Mouse (Mus musculus): Measurements from ENCODE around the gene Six2. TPM values are rescaled to one million over a fixed set of nuclear protein-coding genes. Genes with fewer than 3 reads are reported as not detected.

Six2 gene
- polyA plus RNA-seq, 1 experiment from 2014 or later, result 0.05 TPM

- H3K4me3 ChIP-seq (ENCODE audit: low read depth, low read length), result no peak overlapping the region
- H3K9me3 ChIP-seq (ENCODE audit: control insufficient read depth), result no peaks in the 10 kb centered on the region
- 0 out of 2 replicates have a peak, but pooled peaks cover 2% of the 10 kb centered on the region for H3K4me1 ChIP-seq (replicated peaks; ENCODE audit: control insufficient read depth, insufficient read depth, low read length)
- ATAC-seq, result no peak
- H3K4me2 ChIP-seq (replicated peaks; ENCODE audit: low read depth), result no peak overlapping the region
- WGBS, result 8% methylated on average over 23 of the region's 23 CpGs
- no peak for TF ChIP-seq CTCF (IDR thresholded peaks at IDR 0.05; ENCODE audit: low read depth)
- peaks cover 91% of the 10 kb centered on the region for H3K27me3 ChIP-seq (replicated peaks; ENCODE audit: control insufficient read depth, insufficient read depth, low read length)
- H3K27ac ChIP-seq (ENCODE audit: low read depth, low read length), result no peak overlapping the region
- no peak overlapping the region for H3K9ac ChIP-seq (ENCODE audit: low read depth, low read length)
- H3K36me3 ChIP-seq (ENCODE audit: control insufficient read depth, insufficient read depth), result no peaks in the 10 kb centered on the region
These were observed 4.5 kb upstream of the Six2 start for GRCm38 (mm10) chr17:85692594-85692993.

- Histone ChIP-seq H3K36me3 (ENCODE audit: control insufficient read depth, insufficient read depth) (no peaks in the 10 kb centered on the region), H3K27me3 (replicated peaks; ENCODE audit: control insufficient read depth, insufficient read depth, low read length) (peaks cover 96% of the 10 kb centered on the region), H3K4me2 (replicated peaks; ENCODE audit: low read depth) (no peak overlapping the region), H3K9me3 (ENCODE audit: control insufficient read depth) (no peaks in the 10 kb centered on the region), H3K27ac (ENCODE audit: low read depth, low read length) (no peak overlapping the region), H3K4me1 (replicated peaks; ENCODE audit: control insufficient read depth, insufficient read depth, low read length) (0 out of 2 replicates have a peak, but pooled peaks cover 2% of the 10 kb centered on the region), H3K4me3 (ENCODE audit: low read depth, low read length) (no peak overlapping the region), H3K9ac (ENCODE audit: low read depth, low read length) (no peak overlapping the region)
- 3% methylated on average over 43 of the region's 43 CpGs for WGBS
- ATAC-seq, result no peak
- no peak for TF ChIP-seq CTCF (IDR thresholded peaks at IDR 0.05; ENCODE audit: low read depth)
These were observed 3.8 kb upstream of the Six2 start for GRCm38 (mm10) chr17:85691701-85692536.

GRCm38 (mm10) chr17:85690969-85691335 lies 2.9 kb upstream of the Six2 start:
- Histone ChIP-seq H3K27me3 (replicated peaks; ENCODE audit: control insufficient read depth, insufficient read depth, low read length) (peaks cover 97% of the 10 kb centered on the region), H3K36me3 (ENCODE audit: control insufficient read depth, insufficient read depth) (no peaks in the 10 kb centered on the region), H3K9ac (ENCODE audit: low read depth, low read length) (no peak overlapping the region), H3K4me1 (replicated peaks; ENCODE audit: control insufficient read depth, insufficient read depth, low read length) (0 out of 2 replicates have a peak, but pooled peaks cover 2% of the 10 kb centered on the region), H3K27ac (ENCODE audit: low read depth, low read length) (no peak overlapping the region), H3K4me2 (replicated peaks; ENCODE audit: low read depth) (no peak overlapping the region), H3K9me3 (ENCODE audit: control insufficient read depth) (no peaks in the 10 kb centered on the region), H3K4me3 (ENCODE audit: low read depth, low read length) (no peak overlapping the region)
- 5% methylated on average over 4 of the region's 4 CpGs for WGBS
- no peak for TF ChIP-seq CTCF (IDR thresholded peaks at IDR 0.05; ENCODE audit: low read depth)
- ATAC-seq, result no peak

DNA sequence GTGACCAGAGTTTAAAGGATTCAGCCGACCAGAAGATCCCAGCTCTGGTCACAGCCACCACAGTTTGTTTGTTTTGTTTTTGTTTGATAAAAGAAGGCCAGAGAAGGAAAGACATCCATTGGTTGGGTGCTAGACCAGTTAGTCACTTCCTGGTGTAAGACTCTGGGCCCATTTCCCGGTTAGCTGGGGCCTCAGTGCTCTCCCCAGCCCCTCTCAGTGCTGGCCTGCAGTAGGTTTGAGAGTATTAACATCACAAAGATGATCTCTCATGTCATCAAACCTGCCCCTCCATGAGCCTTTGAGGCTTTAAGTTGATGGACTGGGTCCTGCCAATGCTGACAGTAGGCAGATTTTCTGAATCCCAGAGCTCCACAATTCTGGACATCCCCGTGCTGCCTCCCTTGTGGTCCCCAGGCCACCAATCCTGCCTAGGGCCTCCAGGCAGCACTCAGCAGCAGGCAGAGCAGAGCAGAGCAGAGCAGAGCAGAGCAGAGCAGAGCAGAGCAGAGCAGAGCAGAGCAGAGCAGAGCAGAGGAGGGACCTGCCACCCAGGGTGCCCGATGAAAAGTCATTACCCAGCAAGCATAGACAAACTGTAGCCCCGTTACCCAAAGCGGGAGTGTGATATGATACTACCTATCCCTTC lies 2.4 kb upstream of the Six2 start:
- H3K27ac ChIP-seq (ENCODE audit: low read depth, low read length), result no peak overlapping the region
- 8% methylated on average over 6 of the region's 6 CpGs for WGBS
- 0 out of 2 replicates have a peak, but pooled peaks cover 2% of the 10 kb centered on the region for H3K4me1 ChIP-seq (replicated peaks; ENCODE audit: control insufficient read depth, insufficient read depth, low read length)
- no peaks in the 10 kb centered on the region for H3K9me3 ChIP-seq (ENCODE audit: control insufficient read depth)
- H3K4me3 ChIP-seq (ENCODE audit: low read depth, low read length), result no peak overlapping the region
- no peak for ATAC-seq
- H3K4me2 ChIP-seq (replicated peaks; ENCODE audit: low read depth), result no peak overlapping the region
- no peaks in the 10 kb centered on the region for H3K36me3 ChIP-seq (ENCODE audit: control insufficient read depth, insufficient read depth)
- H3K9ac ChIP-seq (ENCODE audit: low read depth, low read length), result no peak overlapping the region
- TF ChIP-seq CTCF (IDR thresholded peaks at IDR 0.05; ENCODE audit: low read depth), result no peak
- peaks cover 99% of the 10 kb centered on the region for H3K27me3 ChIP-seq (replicated peaks; ENCODE audit: control insufficient read depth, insufficient read depth, low read length)

GRCm38 (mm10) chr17:85689807-85690319 lies 1.8 kb upstream of the Six2 start:
- H3K9me3 ChIP-seq (ENCODE audit: control insufficient read depth), result no peaks in the 10 kb centered on the region
- no peak for ATAC-seq
- no peak for TF ChIP-seq CTCF (IDR thresholded peaks at IDR 0.05; ENCODE audit: low read depth)
- H3K4me2 ChIP-seq (replicated peaks; ENCODE audit: low read depth), result no peak overlapping the region
- peak overlapping the region; percentile 41; the same call in 1 of the 2 replicates for H3K4me3 ChIP-seq (ENCODE audit: low read depth, low read length)
- H3K27me3 ChIP-seq (replicated peaks; ENCODE audit: control insufficient read depth, insufficient read depth, low read length), result peaks cover 100% of the 10 kb centered on the region
- H3K27ac ChIP-seq (ENCODE audit: low read depth, low read length), result no peak overlapping the region
- H3K4me1 ChIP-seq (replicated peaks; ENCODE audit: control insufficient read depth, insufficient read depth, low read length), result 0 out of 2 replicates have a peak, but pooled peaks cover 2% of the 10 kb centered on the region
- no peaks in the 10 kb centered on the region for H3K36me3 ChIP-seq (ENCODE audit: control insufficient read depth, insufficient read depth)
- no peak overlapping the region for H3K9ac ChIP-seq (ENCODE audit: low read depth, low read length)
- 14% methylated on average over 5 of the region's 5 CpGs for WGBS
